Comparison of ENCODE assay signal across 9 mouse cellular contexts in genomic region chr19:10948416-10948815, GRCm38 (mm10). TPM values are rescaled to one million over a fixed set of nuclear protein-coding genes. Genes with fewer than 3 reads are reported as not detected.
DNase-seq lines count a peak whose midpoint lies in the region; ATAC-seq and TF ChIP-seq lines count a peak whose summit lies in the region.
"Had no signal": no experiment of that assay in that cellular context is flagged by ENCODE, and none has a peak within 500 bp of the region (broad histone marks: within the 10 kb centered on the region; RNA-seq: fewer than 3 reads in every experiment).

No protein-coding gene starts in this region.

- H3K4me1 ChIP-seq in heart, adult 2 months (ENCODE audit: control insufficient read depth, insufficient read depth, low read length) = peaks cover 9% of the 10 kb centered on the region
- H3K4me1 ChIP-seq in heart, embryonic 15.5 days (replicated peaks) = peaks cover 47% of the 10 kb centered on the region
- H3K4me1 ChIP-seq in liver, embryonic 15.5 days (replicated peaks) = peaks cover 43% of the 10 kb centered on the region
- peaks cover 40% of the 10 kb centered on the region for H3K4me1 ChIP-seq in stomach, embryonic 15.5 days

- DNase-seq in heart, adult 2 months = peak in 1 of 2 experiments; percentile 14
- no peak for DNase-seq in heart, postnatal 10 days
- DNase-seq in 3134 (ENCODE audit: extremely low read depth, insufficient read length, low spot score) = peak; percentile 30
- no peak for DNase-seq in retina, embryonic 14.5 days (ENCODE audit: low spot score)

- TF ChIP-seq POLR2A in heart, adult 2 months (IDR thresholded peaks at IDR 0.05; ENCODE audit: insufficient read depth, low read depth, low read length) = no peak

- H3K4me2 ChIP-seq in heart, embryonic 15.5 days = peak overlapping the region; percentile 99
- peak overlapping the region; percentile 94 for H3K4me2 ChIP-seq in liver, embryonic 15.5 days
- H3K4me2 ChIP-seq in stomach, embryonic 15.5 days = peak overlapping the region; percentile 95

- peak overlapping the region; percentile 20 for H3K27ac ChIP-seq in heart, adult 2 months
- no peak overlapping the region for H3K27ac ChIP-seq in heart, embryonic 15.5 days
- peak overlapping the region; percentile 33; the same call in 1 of the 2 replicates for H3K27ac ChIP-seq in liver, embryonic 15.5 days (replicated peaks)
- no peak overlapping the region for H3K27ac ChIP-seq in stomach, embryonic 15.5 days

- no peaks in the 10 kb centered on the region for H3K9me3 ChIP-seq in heart, embryonic 15.5 days (replicated peaks)
- no peaks in the 10 kb centered on the region for H3K9me3 ChIP-seq in liver, embryonic 15.5 days (replicated peaks)
- H3K9me3 ChIP-seq in stomach, embryonic 15.5 days = no peaks in the 10 kb centered on the region

- intact Hi-C loops in heart, adult 2 months (cut with DNase I) = loop anchor here (2.0 kb wide), 1 partner anchor 54 kb away; the partner anchor contains the start of gene Prpf19
- intact Hi-C loops in heart, postnatal 10 days (cut with DNase I) = no loop called here

- H3K9ac ChIP-seq in heart, adult 2 months (ENCODE audit: low read depth, low read length) = peak overlapping the region; percentile 63
- peak overlapping the region; percentile 79 for H3K9ac ChIP-seq in heart, embryonic 15.5 days
- H3K9ac ChIP-seq in liver, embryonic 15.5 days = peak overlapping the region; percentile 75
- peak overlapping the region; percentile 89 for H3K9ac ChIP-seq in stomach, embryonic 15.5 days

- H3K4me3 ChIP-seq in heart, adult 2 months = peak overlapping the region; percentile 65
- H3K4me3 ChIP-seq in heart, embryonic 15.5 days = peak overlapping the region; percentile 68
- H3K4me3 ChIP-seq in liver, embryonic 15.5 days (replicated peaks) = peak overlapping the region; percentile 77
- H3K4me3 ChIP-seq in stomach, embryonic 15.5 days (replicated peaks) = peak overlapping the region; percentile 76

- H3K79me2 ChIP-seq in heart, adult 2 months (replicated peaks; ENCODE audit: control insufficient read depth, insufficient read depth, low read length) = no peaks in the 10 kb centered on the region

- H3K27me3 ChIP-seq in heart, adult 2 months (ENCODE audit: control insufficient read depth, insufficient read depth, low read length) = no peaks in the 10 kb centered on the region
- H3K27me3 ChIP-seq in heart, embryonic 15.5 days = no peaks in the 10 kb centered on the region
- H3K27me3 ChIP-seq in liver, embryonic 15.5 days = peaks cover 4% of the 10 kb centered on the region; the same call in 1 of the 2 replicates
- no peaks in the 10 kb centered on the region for H3K27me3 ChIP-seq in stomach, embryonic 15.5 days (replicated peaks)

- no peaks in the 10 kb centered on the region for H3K36me3 ChIP-seq in heart, adult 2 months (ENCODE audit: control insufficient read depth, insufficient read depth, low read length)
- peaks cover 19% of the 10 kb centered on the region for H3K36me3 ChIP-seq in heart, embryonic 15.5 days
- H3K36me3 ChIP-seq in liver, embryonic 15.5 days (replicated peaks) = peaks cover 21% of the 10 kb centered on the region
- H3K36me3 ChIP-seq in stomach, embryonic 15.5 days = peaks cover 17% of the 10 kb centered on the region

- no peak for TF ChIP-seq CTCF in heart, adult 2 months (IDR thresholded peaks at IDR 0.05)

- ATAC-seq in activated CD4-positive, CD25-positive, alpha-beta regulatory T cell, adult 4 months = peak; percentile 25
- ATAC-seq in heart, embryonic 15.5 days (replicated peaks; ENCODE audit: insufficient number of reproducible peaks, insufficient read depth, low FRiP score, low read depth) = no peak
- ATAC-seq in liver, embryonic 15.5 days (ENCODE audit: insufficient read depth) = peak; percentile 7; the same call in 1 of the 2 replicates
- ATAC-seq in stomach, embryonic 15.5 days (ENCODE audit: insufficient read depth, low FRiP score, low read depth) = no peak

- no peak for TF ChIP-seq EP300 in heart, adult 2 months (IDR thresholded peaks at IDR 0.05; ENCODE audit: insufficient read depth, low read depth, low read length)

- WGBS in heart, adult 2 months = under 1% methylated on average over 20 of the region's 20 CpGs
- 0% methylated on average over 20 of the region's 20 CpGs for WGBS in heart, embryonic 15.5 days
- WGBS in liver, embryonic 15.5 days (ENCODE audit: insufficient replicate concordance) = under 1% methylated on average over 20 of the region's 20 CpGs
- WGBS in stomach, embryonic 15.5 days = under 1% methylated on average over 20 of the region's 20 CpGs

RNA-seq across cellular contexts. Expression of gene Ccdc86, which starts 0.7 kb away (rescaled TPM):
- total RNA-seq in heart, adult 2 months (2021) = 1 to 10 TPM; 6.9 to 7.1 TPM
- polyA plus RNA-seq in heart, adult 2 months (2012; rRNA removed) = 3.0 and 3.1 TPM in 2 replicates
- 1 to 10 TPM; 7.5 to 7.9 TPM for total RNA-seq in heart, postnatal 10 days (2021)
- 10 to 100 TPM in 1 of 2 experiments, 1 to 10 TPM in 1; 7.9 to 11.1 TPM for polyA plus RNA-seq in activated CD4-positive, CD25-positive, alpha-beta regulatory T cell, adult 4 months (2017; shearing (Covaris generic))
- polyA plus RNA-seq in heart, embryonic 15.5 days (2015; fragmentation: Nextera tagmentation; extraction: Ambion mirVana) = 15.3 and 17.0 TPM in 2 replicates
- polyA plus RNA-seq in liver, embryonic 15.5 days (2015; fragmentation: Nextera tagmentation; extraction: Ambion mirVana) = 11.6 and 13.7 TPM in 2 replicates
- polyA plus RNA-seq in stomach, embryonic 15.5 days (2015; fragmentation: Nextera tagmentation; extraction: Ambion mirVana) = 26.1 and 27.9 TPM in 2 replicates

RNA-seq across cellular contexts. Expression of gene Ptgdr2, which starts 11.5 kb away (rescaled TPM):
- not detected for total RNA-seq in heart, adult 2 months (2021)
- polyA plus RNA-seq in heart, adult 2 months (2012; rRNA removed) = 0.09 and 0.10 TPM in 2 replicates
- total RNA-seq in heart, postnatal 10 days (2021) = under 1 TPM; 0.15 to 0.22 TPM
- not detected for polyA plus RNA-seq in activated CD4-positive, CD25-positive, alpha-beta regulatory T cell, adult 4 months (2017; shearing (Covaris generic))
- polyA plus RNA-seq in heart, embryonic 15.5 days (2015; fragmentation: Nextera tagmentation; extraction: Ambion mirVana) = 0.06 and 0.25 TPM in 2 replicates
- polyA plus RNA-seq in liver, embryonic 15.5 days (2015; fragmentation: Nextera tagmentation; extraction: Ambion mirVana) = not detected in 2 replicates
- polyA plus RNA-seq in stomach, embryonic 15.5 days (2015; fragmentation: Nextera tagmentation; extraction: Ambion mirVana) = 0.08 TPM in 1 of 2 replicates, not detected in the other

RNA-seq across cellular contexts. Expression of gene Ms4a10, which starts 26.1 kb away (rescaled TPM):
- total RNA-seq in heart, adult 2 months (2021) = not detected
- polyA plus RNA-seq in heart, adult 2 months (2012; rRNA removed) = not detected in 2 replicates
- total RNA-seq in heart, postnatal 10 days (2021) = not detected
- not detected for polyA plus RNA-seq in activated CD4-positive, CD25-positive, alpha-beta regulatory T cell, adult 4 months (2017; shearing (Covaris generic))
- not detected in 2 replicates for polyA plus RNA-seq in heart, embryonic 15.5 days (2015; fragmentation: Nextera tagmentation; extraction: Ambion mirVana)
- not detected in 2 replicates for polyA plus RNA-seq in liver, embryonic 15.5 days (2015; fragmentation: Nextera tagmentation; extraction: Ambion mirVana)
- polyA plus RNA-seq in stomach, embryonic 15.5 days (2015; fragmentation: Nextera tagmentation; extraction: Ambion mirVana) = 6.4 and 7.0 TPM in 2 replicates
- total RNA-seq: left cerebral cortex, postnatal 25 days had no signal

RNA-seq across cellular contexts. Expression of gene Zp1, which starts 28.0 kb away (rescaled TPM):
- total RNA-seq in heart, adult 2 months (2021) = not detected
- not detected in 2 replicates for polyA plus RNA-seq in heart, adult 2 months (2012; rRNA removed)
- total RNA-seq in heart, postnatal 10 days (2021) = not detected
- polyA plus RNA-seq in activated CD4-positive, CD25-positive, alpha-beta regulatory T cell, adult 4 months (2017; shearing (Covaris generic)) = not detected
- not detected in 2 replicates for polyA plus RNA-seq in heart, embryonic 15.5 days (2015; fragmentation: Nextera tagmentation; extraction: Ambion mirVana)
- not detected in 2 replicates for polyA plus RNA-seq in liver, embryonic 15.5 days (2015; fragmentation: Nextera tagmentation; extraction: Ambion mirVana)
- polyA plus RNA-seq in stomach, embryonic 15.5 days (2015; fragmentation: Nextera tagmentation; extraction: Ambion mirVana) = not detected in 2 replicates
- total RNA-seq: left cerebral cortex, postnatal 25 days had no signal

RNA-seq across cellular contexts. Expression of gene Ms4a15, which starts 44.6 kb away (rescaled TPM):
- not detected for total RNA-seq in heart, adult 2 months (2021)
- not detected in 2 replicates for polyA plus RNA-seq in heart, adult 2 months (2012; rRNA removed)
- total RNA-seq in heart, postnatal 10 days (2021) = not detected
- polyA plus RNA-seq in activated CD4-positive, CD25-positive, alpha-beta regulatory T cell, adult 4 months (2017; shearing (Covaris generic)) = under 1 TPM in 1 of 2 experiments, not detected in 1; 0.20 TPM
- polyA plus RNA-seq in heart, embryonic 15.5 days (2015; fragmentation: Nextera tagmentation; extraction: Ambion mirVana) = not detected in 2 replicates
- polyA plus RNA-seq in liver, embryonic 15.5 days (2015; fragmentation: Nextera tagmentation; extraction: Ambion mirVana) = not detected in 2 replicates
- polyA plus RNA-seq in stomach, embryonic 15.5 days (2015; fragmentation: Nextera tagmentation; extraction: Ambion mirVana) = 0.10 TPM in 1 of 2 replicates, not detected in the other
- total RNA-seq: left cerebral cortex, postnatal 25 days had no signal

Comparison
In these comparisons a context has a peak if more than half of its experiments do, and no peak if none do; other contexts are left out.
1. H3K27ac ChIP-seq: peak in heart, adult 2 months (single experiment) and liver, embryonic 15.5 days (single experiment); none in heart, embryonic 15.5 days (single experiment) and stomach, embryonic 15.5 days (single experiment).
2. ATAC-seq: peak in activated CD4-positive, CD25-positive, alpha-beta regulatory T cell, adult 4 months (single experiment) and liver, embryonic 15.5 days (single experiment); none in heart, embryonic 15.5 days (single experiment) and stomach, embryonic 15.5 days (single experiment).
3. Peak in every context shown above with its lines, with median percentiles within 50 percentile points of each other: H3K4me3 ChIP-seq, H3K9ac ChIP-seq and H3K4me2 ChIP-seq.